Mouse (Mus musculus) erythroblast, embryonic 14.5 days (primary cell): ENCODE measurements around the gene S100a5.

Experiments
- GATA1 ChIP-seq: IDR thresholded peaks from 2 replicates; pipeline ENCODE4 v1.6.1; 2012; ENCODE audit warnings: low read length, inconsistent platforms, mixed read lengths
- TAL1 ChIP-seq: IDR thresholded peaks from 3 replicates; pipeline ENCODE4 v1.6.1; 2012; ENCODE audit warnings: low read length, inconsistent platforms, mixed read lengths

DNA sequence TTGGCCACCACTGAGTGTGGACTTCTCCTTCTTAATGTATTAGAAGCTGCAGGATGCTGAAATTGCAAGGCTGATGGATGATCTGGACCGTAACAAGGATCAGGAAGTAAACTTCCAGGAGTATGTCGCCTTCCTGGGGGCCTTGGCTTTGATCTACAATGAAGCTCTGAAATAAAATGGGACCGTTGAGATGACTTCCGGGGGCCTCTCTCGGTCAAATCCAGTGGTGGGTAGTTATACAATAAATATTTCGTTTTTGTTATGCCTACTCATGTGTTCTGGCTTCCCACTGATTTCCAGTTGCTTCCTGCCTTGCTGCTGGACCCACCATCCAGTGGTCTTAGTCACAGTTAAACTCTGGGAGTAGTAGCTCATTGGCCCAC is 5.8 kb downstream of the S100a5 start:
- TF ChIP-seq GATA1 (no peak), TAL1 (no peak)
